Mouse (Mus musculus): ENCODE measurements at regions not wholly inside any gene's neighbourhood (a gene's known extent, or its start where the extent isn't known, plus 50 kb on each side); places are given as distances from the start of the nearest gene placed in this dataset.

DNA sequence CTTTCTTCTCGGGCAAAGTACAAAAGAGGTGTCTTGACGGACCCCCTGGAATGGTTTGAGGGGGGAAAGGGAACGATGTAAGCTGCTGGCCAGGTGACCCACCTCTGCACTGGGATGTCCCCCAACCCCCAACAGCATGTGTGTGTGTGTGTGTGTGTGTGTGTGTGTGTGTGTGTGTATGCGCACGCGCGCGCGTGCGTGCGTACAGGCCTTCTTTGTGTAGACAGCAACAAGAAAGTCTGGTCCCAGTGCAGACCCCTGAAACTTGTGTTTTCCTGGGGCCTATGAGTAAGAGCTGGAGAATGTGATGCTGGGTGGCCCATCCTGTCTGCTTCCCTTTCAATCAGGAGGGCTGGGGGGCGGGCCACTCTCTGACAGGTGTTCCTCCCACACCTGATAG, 118.7 kb upstream of the 4930535I16Rik start:
- no peaks in the 10 kb centered on the region for H3K27me3 ChIP-seq (ENCODE audit: insufficient read depth, low read length)
- no peak for TF ChIP-seq CTCF (IDR thresholded peaks at IDR 0.05; ENCODE audit: low read depth)
- H3K4me2 ChIP-seq (ENCODE audit: low read length), result no peak overlapping the region
- H3K9me3 ChIP-seq (replicated peaks; ENCODE audit: low read length), result no peaks in the 10 kb centered on the region
- 56% methylated on average over 12 of the region's 12 CpGs for WGBS
- H3K4me1 ChIP-seq (replicated peaks; ENCODE audit: insufficient read depth, low read length), result no peaks in the 10 kb centered on the region
- no peak overlapping the region for H3K9ac ChIP-seq (ENCODE audit: low read depth, low read length)
- no peak overlapping the region for H3K4me3 ChIP-seq (replicated peaks; ENCODE audit: low read depth, low read length)
- DNase-seq (ENCODE audit: low spot score), result no peak
- H3K36me3 ChIP-seq (ENCODE audit: insufficient read depth, low read length), result no peaks in the 10 kb centered on the region
- no peak overlapping the region for H3K27ac ChIP-seq
- ATAC-seq (replicated peaks; ENCODE audit: low FRiP score, low read depth), result no peak

DNA sequence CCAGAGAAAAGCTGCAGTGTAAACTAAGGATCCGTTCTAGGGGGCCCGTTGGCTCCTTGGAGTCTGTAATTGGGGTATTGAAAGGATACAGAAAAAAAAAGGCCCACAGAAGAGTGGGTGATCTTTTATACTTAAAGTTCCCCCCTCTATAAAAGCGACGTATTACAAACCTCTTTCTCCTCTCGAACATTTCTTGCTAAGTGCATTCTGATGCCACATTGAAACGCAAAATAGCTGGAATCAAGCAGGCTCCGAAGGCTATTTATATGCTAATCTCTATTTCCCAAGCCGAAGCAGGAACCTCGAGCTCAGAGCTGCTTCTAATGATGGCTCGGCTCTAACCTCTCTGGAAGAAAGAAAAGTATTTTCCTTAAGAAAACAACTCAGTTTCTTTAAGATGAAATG, 117.8 kb upstream of the 4930535I16Rik start:
- no peak overlapping the region for H3K4me2 ChIP-seq (ENCODE audit: low read length)
- no peaks in the 10 kb centered on the region for H3K4me1 ChIP-seq (replicated peaks; ENCODE audit: insufficient read depth, low read length)
- H3K9ac ChIP-seq (ENCODE audit: low read depth, low read length), result no peak overlapping the region
- 18% methylated on average over 10 of the region's 10 CpGs for WGBS
- ATAC-seq (replicated peaks; ENCODE audit: low FRiP score, low read depth) (no peak), DNase-seq (ENCODE audit: low spot score) (no peak)
- no peaks in the 10 kb centered on the region for H3K27me3 ChIP-seq (ENCODE audit: insufficient read depth, low read length)
- H3K27ac ChIP-seq, result no peak overlapping the region
- no peak for TF ChIP-seq CTCF (IDR thresholded peaks at IDR 0.05; ENCODE audit: low read depth)
- H3K36me3 ChIP-seq (ENCODE audit: insufficient read depth, low read length), result no peaks in the 10 kb centered on the region
- H3K9me3 ChIP-seq (replicated peaks; ENCODE audit: low read length), result no peaks in the 10 kb centered on the region
- no peak overlapping the region for H3K4me3 ChIP-seq (replicated peaks; ENCODE audit: low read depth, low read length)

DNA sequence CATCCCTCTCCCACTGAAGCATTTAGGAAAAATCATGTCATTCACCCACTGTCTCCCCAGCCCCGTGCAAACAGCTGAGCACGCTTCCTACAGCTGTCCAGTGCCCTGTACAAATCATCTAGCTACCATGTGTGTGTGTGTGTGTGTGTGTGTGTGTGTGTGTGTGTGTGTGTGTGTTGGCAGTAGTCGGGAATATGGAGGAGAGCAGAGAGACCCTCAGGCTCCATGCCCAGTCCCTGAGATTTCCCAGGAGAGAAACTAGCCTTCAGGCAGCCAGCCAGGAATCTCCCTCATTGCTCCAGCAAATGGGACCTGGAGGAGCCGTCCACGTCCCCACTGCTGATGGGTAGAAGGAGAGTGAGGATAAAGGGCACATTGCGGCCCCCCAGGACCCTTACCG, 117.4 kb upstream of the 4930535I16Rik start:
- TF ChIP-seq CTCF (IDR thresholded peaks at IDR 0.05; ENCODE audit: low read depth), result no peak
- ATAC-seq (replicated peaks; ENCODE audit: low FRiP score, low read depth), result no peak
- Histone ChIP-seq H3K4me3 (replicated peaks; ENCODE audit: low read depth, low read length) (no peak overlapping the region), H3K9me3 (replicated peaks; ENCODE audit: low read length) (no peaks in the 10 kb centered on the region), H3K36me3 (ENCODE audit: insufficient read depth, low read length) (no peaks in the 10 kb centered on the region), H3K27ac (no peak overlapping the region), H3K4me2 (ENCODE audit: low read length) (no peak overlapping the region), H3K27me3 (ENCODE audit: insufficient read depth, low read length) (no peaks in the 10 kb centered on the region), H3K4me1 (replicated peaks; ENCODE audit: insufficient read depth, low read length) (no peaks in the 10 kb centered on the region), H3K9ac (ENCODE audit: low read depth, low read length) (no peak overlapping the region)
- no peak for DNase-seq (ENCODE audit: low spot score)
- WGBS, result 29% methylated on average over 7 of the region's 7 CpGs

DNA sequence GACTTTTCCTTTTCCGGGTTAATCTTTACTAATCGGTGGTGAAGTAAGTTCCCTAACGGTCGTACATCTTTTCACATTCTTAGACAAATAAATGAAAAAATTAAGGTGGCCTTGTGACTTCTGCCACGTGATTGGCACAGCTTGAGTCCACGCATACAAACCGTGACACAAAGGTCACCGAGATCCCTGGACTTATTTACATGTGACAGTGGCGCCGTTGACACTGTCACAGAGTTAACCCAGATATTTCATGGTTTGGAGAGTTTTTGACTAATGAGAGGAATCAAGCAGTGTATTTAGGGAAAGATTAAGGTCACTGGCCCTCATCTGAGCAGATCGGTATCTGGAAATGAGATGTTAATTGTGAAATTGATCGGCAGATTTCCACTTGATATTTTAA, 110.2 kb upstream of the 4930535I16Rik start:
- DNase-seq (ENCODE audit: low spot score), result no peak
- no peak overlapping the region for H3K27ac ChIP-seq
- H3K9me3 ChIP-seq (replicated peaks; ENCODE audit: low read length), result no peaks in the 10 kb centered on the region
- no peak overlapping the region for H3K4me2 ChIP-seq (ENCODE audit: low read length)
- H3K27me3 ChIP-seq (ENCODE audit: insufficient read depth, low read length), result no peaks in the 10 kb centered on the region
- H3K9ac ChIP-seq (ENCODE audit: low read depth, low read length), result no peak overlapping the region
- H3K36me3 ChIP-seq (ENCODE audit: insufficient read depth, low read length), result no peaks in the 10 kb centered on the region
- H3K4me3 ChIP-seq (replicated peaks; ENCODE audit: low read depth, low read length), result no peak overlapping the region
- TF ChIP-seq CTCF (IDR thresholded peaks at IDR 0.05; ENCODE audit: low read depth), result no peak
- no peaks in the 10 kb centered on the region for H3K4me1 ChIP-seq (replicated peaks; ENCODE audit: insufficient read depth, low read length)
- ATAC-seq (replicated peaks; ENCODE audit: low FRiP score, low read depth), result no peak
- 83% methylated on average over 12 of the region's 12 CpGs for WGBS

DNA sequence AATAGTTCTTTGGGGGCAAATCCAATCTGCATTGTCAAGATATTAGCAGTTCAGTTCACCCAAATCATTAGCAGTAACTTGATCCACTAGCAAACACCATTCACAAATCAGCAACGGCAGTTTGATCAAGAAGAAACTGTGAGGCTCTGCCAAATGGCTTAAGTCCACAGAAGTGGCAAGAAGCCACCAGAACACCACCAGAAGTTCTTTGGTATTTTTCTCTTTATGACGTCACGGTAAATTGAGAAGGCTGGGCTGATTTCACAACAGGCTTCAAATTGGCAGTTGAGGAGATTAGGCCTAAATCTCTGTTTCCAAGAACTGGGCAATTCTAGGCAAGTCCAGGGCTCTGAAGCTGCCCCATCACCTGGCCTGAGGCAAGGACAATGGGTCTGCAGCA, 98.6 kb upstream of the 4930535I16Rik start:
- Histone ChIP-seq H3K9me3 (replicated peaks; ENCODE audit: low read length) (no peaks in the 10 kb centered on the region), H3K36me3 (ENCODE audit: insufficient read depth, low read length) (no peaks in the 10 kb centered on the region), H3K4me2 (ENCODE audit: low read length) (no peak overlapping the region), H3K4me1 (replicated peaks; ENCODE audit: insufficient read depth, low read length) (no peaks in the 10 kb centered on the region), H3K27ac (no peak overlapping the region), H3K27me3 (ENCODE audit: insufficient read depth, low read length) (no peaks in the 10 kb centered on the region), H3K4me3 (replicated peaks; ENCODE audit: low read depth, low read length) (no peak overlapping the region), H3K9ac (ENCODE audit: low read depth, low read length) (no peak overlapping the region)
- 48% methylated on average over 3 of the region's 3 CpGs for WGBS
- no peak for DNase-seq (ENCODE audit: low spot score)
- ATAC-seq (replicated peaks; ENCODE audit: low FRiP score, low read depth), result no peak
- no peak for TF ChIP-seq CTCF (IDR thresholded peaks at IDR 0.05; ENCODE audit: low read depth)

DNA sequence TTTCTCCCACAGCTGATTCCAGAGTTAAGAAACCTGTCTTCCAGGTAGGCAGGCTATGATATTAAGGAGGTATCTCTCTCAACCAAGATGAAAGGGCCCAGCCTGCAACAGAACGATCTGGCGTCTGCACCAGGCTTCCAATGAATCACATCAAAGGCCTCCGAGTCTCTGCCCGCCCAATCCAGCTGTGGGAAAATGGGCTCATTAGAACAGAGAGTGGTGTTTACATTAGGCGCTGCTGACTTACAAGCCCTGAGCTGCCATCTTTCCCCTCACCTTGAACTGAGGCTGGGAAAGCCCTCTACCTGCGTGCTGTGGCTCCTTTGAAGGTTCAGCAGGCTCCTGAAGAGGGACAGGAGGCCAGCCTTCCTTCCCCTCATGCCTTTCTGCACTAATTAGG, 97.5 kb upstream of the 4930535I16Rik start:
- WGBS, result 22% methylated on average over 6 of the region's 6 CpGs
- no peak for TF ChIP-seq CTCF (IDR thresholded peaks at IDR 0.05; ENCODE audit: low read depth)
- DNase-seq (ENCODE audit: low spot score) (no peak), ATAC-seq (replicated peaks; ENCODE audit: low FRiP score, low read depth) (no peak)
- Histone ChIP-seq H3K9ac (ENCODE audit: low read depth, low read length) (no peak overlapping the region), H3K27me3 (ENCODE audit: insufficient read depth, low read length) (no peaks in the 10 kb centered on the region), H3K4me3 (replicated peaks; ENCODE audit: low read depth, low read length) (no peak overlapping the region), H3K4me1 (replicated peaks; ENCODE audit: insufficient read depth, low read length) (no peaks in the 10 kb centered on the region), H3K4me2 (ENCODE audit: low read length) (no peak overlapping the region), H3K9me3 (replicated peaks; ENCODE audit: low read length) (no peaks in the 10 kb centered on the region), H3K27ac (no peak overlapping the region), H3K36me3 (ENCODE audit: insufficient read depth, low read length) (no peaks in the 10 kb centered on the region)

DNA sequence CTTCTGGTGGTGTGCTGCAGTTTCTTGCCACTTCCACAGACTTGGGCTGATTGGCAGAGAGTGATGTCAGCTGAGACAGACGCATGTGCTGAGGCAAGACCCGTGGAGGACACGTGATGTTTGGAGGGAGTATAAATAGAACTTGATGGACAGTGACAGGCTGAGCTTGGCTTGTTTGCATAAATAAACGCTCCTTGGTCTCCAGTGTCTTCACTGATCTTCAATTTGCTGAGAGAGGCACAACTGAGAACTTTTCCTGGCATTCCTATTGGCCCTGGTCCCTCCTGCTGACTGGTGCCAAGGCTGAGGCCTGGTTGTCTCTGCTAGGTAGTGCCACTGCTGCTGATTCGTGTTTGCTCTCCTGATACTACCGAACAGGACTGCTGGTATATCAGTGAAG, 94.6 kb upstream of the 4930535I16Rik start:
- H3K9me3 ChIP-seq (replicated peaks; ENCODE audit: low read length), result no peaks in the 10 kb centered on the region
- H3K4me3 ChIP-seq (replicated peaks; ENCODE audit: low read depth, low read length), result no peak overlapping the region
- no peak overlapping the region for H3K27ac ChIP-seq
- 63% methylated on average over 6 of the region's 6 CpGs for WGBS
- no peaks in the 10 kb centered on the region for H3K36me3 ChIP-seq (ENCODE audit: insufficient read depth, low read length)
- H3K4me1 ChIP-seq (replicated peaks; ENCODE audit: insufficient read depth, low read length), result no peaks in the 10 kb centered on the region
- DNase-seq (ENCODE audit: low spot score) (no peak), ATAC-seq (replicated peaks; ENCODE audit: low FRiP score, low read depth) (no peak)
- no peaks in the 10 kb centered on the region for H3K27me3 ChIP-seq (ENCODE audit: insufficient read depth, low read length)
- TF ChIP-seq CTCF (IDR thresholded peaks at IDR 0.05; ENCODE audit: low read depth), result no peak
- H3K4me2 ChIP-seq (ENCODE audit: low read length), result no peak overlapping the region
- H3K9ac ChIP-seq (ENCODE audit: low read depth, low read length), result no peak overlapping the region

Measured in kidney, postnatal 0 days (tissue).